In the genomic region with DNA sequence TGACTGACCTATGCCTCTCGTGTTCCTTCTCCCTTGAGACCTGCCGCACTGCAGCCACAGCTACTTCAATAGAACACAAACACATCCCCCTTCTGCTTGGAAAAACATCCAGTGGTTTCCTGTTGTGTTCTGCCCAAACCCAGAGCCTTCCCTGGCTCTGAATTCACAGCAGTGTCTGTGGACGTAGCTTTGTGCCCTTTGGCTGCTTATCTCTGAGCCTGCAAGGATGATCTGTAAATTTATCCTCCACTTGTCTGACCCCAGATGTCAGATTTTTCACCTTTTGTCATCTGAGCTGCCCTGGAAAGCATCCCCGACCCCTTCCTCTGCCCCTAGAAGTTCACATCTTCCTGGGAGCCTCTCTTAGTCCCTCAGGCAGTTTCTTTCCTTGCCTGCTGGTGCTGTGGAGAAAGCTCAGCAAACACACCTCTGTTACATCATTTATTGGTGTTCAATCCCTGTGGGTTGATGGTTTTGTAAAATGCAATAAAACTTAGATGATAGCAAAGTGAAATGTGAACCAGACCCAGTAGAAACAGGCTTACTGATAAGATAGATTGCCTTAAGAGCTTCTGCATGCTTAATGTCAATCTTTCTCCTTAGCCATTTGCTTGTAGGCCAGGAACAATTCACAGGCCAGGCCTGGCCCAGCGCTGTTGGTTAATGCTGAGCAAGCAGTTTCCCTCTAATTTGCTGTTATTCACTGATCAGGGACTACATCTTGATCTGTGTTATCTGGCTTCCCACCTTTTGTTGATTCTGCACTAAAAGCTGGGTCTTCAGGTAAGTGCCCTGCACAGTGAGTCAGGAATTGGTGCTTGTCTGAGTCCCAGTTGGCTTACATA, we compare ENCODE assay signal across 19 mouse cellular contexts. TPM values are rescaled to one million over a fixed set of nuclear protein-coding genes. Genes with fewer than 3 reads are reported as not detected.
DNase-seq lines count a peak whose midpoint lies in the region; ATAC-seq lines count a peak whose summit lies in the region.
"Had no signal": no experiment of that assay in that cellular context is flagged by ENCODE, and none has a peak within 500 bp of the region (broad histone marks: within the 10 kb centered on the region; RNA-seq: fewer than 3 reads in every experiment).

No protein-coding gene starts in this region.

- no peak for DNase-seq in forebrain, embryonic 11.5 days (ENCODE audit: low spot score)
- DNase-seq in limb, embryonic 10.5 days (ENCODE audit: low spot score), result no peak
- peak; percentile 66 for DNase-seq in yolk sac, embryonic 10.5 days (ENCODE audit: low spot score)
- no peak for DNase-seq in spleen, postnatal 36 days (ENCODE audit: low spot score in 2 of 2)
- DNase-seq: cerebellum, adult 8-10 months; heart, adult 18-20 months; heart, postnatal 10 days; kidney, postnatal 25 days; lung, postnatal 10 days; thymus, postnatal 25 days had no signal

- no peak overlapping the region for H3K9ac ChIP-seq in forebrain, embryonic 13.5 days
- H3K9ac ChIP-seq in forebrain, embryonic 11.5 days (ENCODE audit: low read length), result no peak overlapping the region
- no peak overlapping the region for H3K9ac ChIP-seq in limb, embryonic 12.5 days (replicated peaks)
- no peak overlapping the region for H3K9ac ChIP-seq in forebrain, embryonic 16.5 days (replicated peaks; ENCODE audit: low read depth, low read length)
- H3K9ac ChIP-seq: limb, embryonic 13.5 days; liver, embryonic 15.5 days had no signal

- WGBS in forebrain, embryonic 13.5 days, result 60% methylated on average over 5 of the region's 5 CpGs
- 51% methylated on average over 5 of the region's 5 CpGs for WGBS in forebrain, embryonic 11.5 days
- WGBS in limb, embryonic 12.5 days, result 24% methylated on average over 5 of the region's 5 CpGs
- WGBS in limb, embryonic 10.5 days, result 27% methylated on average over 5 of the region's 5 CpGs
- WGBS in forebrain, embryonic 16.5 days, result 59% methylated on average over 5 of the region's 5 CpGs

- H3K4me2 ChIP-seq in forebrain, embryonic 13.5 days, result no peak overlapping the region
- no peak overlapping the region for H3K4me2 ChIP-seq in forebrain, embryonic 11.5 days (ENCODE audit: low read depth, low read length, severe bottlenecking)
- no peak overlapping the region for H3K4me2 ChIP-seq in limb, embryonic 12.5 days
- H3K4me2 ChIP-seq in forebrain, embryonic 16.5 days (ENCODE audit: low read length), result no peak overlapping the region
- H3K4me2 ChIP-seq: limb, embryonic 13.5 days; liver, embryonic 15.5 days had no signal

- no peaks in the 10 kb centered on the region for H3K27me3 ChIP-seq in forebrain, embryonic 13.5 days
- H3K27me3 ChIP-seq in forebrain, embryonic 11.5 days (ENCODE audit: control insufficient read depth, insufficient read depth, low read length), result no peaks in the 10 kb centered on the region
- H3K27me3 ChIP-seq in limb, embryonic 12.5 days, result no peaks in the 10 kb centered on the region
- H3K27me3 ChIP-seq in limb, embryonic 10.5 days (ENCODE audit: low read depth, poor library complexity, severe bottlenecking), result no peaks in the 10 kb centered on the region
- H3K27me3 ChIP-seq in forebrain, embryonic 16.5 days (replicated peaks; ENCODE audit: control insufficient read depth, insufficient read depth, low read length), result no peaks in the 10 kb centered on the region
- H3K27me3 ChIP-seq: limb, embryonic 13.5 days; liver, embryonic 15.5 days; megakaryocyte, embryonic 14.5 days had no signal

- no peaks in the 10 kb centered on the region for H3K36me3 ChIP-seq in forebrain, embryonic 13.5 days (ENCODE audit: poor library complexity, severe bottlenecking)
- H3K36me3 ChIP-seq in forebrain, embryonic 11.5 days (ENCODE audit: control insufficient read depth, insufficient read depth, low read length), result no peaks in the 10 kb centered on the region
- H3K36me3 ChIP-seq in limb, embryonic 12.5 days, result no peaks in the 10 kb centered on the region
- no peaks in the 10 kb centered on the region for H3K36me3 ChIP-seq in limb, embryonic 10.5 days
- H3K36me3 ChIP-seq in forebrain, embryonic 16.5 days (ENCODE audit: control insufficient read depth, insufficient read depth), result no peaks in the 10 kb centered on the region
- H3K36me3 ChIP-seq: limb, embryonic 13.5 days; liver, embryonic 15.5 days had no signal

- H3K27ac ChIP-seq in forebrain, embryonic 13.5 days, result peak overlapping the region; percentile 35
- H3K27ac ChIP-seq in forebrain, embryonic 11.5 days (ENCODE audit: low read depth, low read length), result no peak overlapping the region; the same call in 1 of the 2 replicates
- 0 out of 2 replicates have a peak overlapping the region, but pooled peaks have one; percentile 2 for H3K27ac ChIP-seq in limb, embryonic 12.5 days
- H3K27ac ChIP-seq in limb, embryonic 10.5 days, result no peak overlapping the region
- H3K27ac ChIP-seq in forebrain, embryonic 16.5 days (ENCODE audit: low read length), result peak overlapping the region; percentile 11; the same call in 1 of the 2 replicates
- H3K27ac ChIP-seq: limb, embryonic 13.5 days; liver, embryonic 15.5 days had no signal

- H3K4me1 ChIP-seq in forebrain, embryonic 13.5 days, result peaks cover 71% of the 10 kb centered on the region
- peaks cover 17% of the 10 kb centered on the region for H3K4me1 ChIP-seq in forebrain, embryonic 11.5 days (replicated peaks; ENCODE audit: control insufficient read depth, insufficient read depth, low read length)
- peaks cover 28% of the 10 kb centered on the region for H3K4me1 ChIP-seq in limb, embryonic 12.5 days (replicated peaks)
- H3K4me1 ChIP-seq in limb, embryonic 10.5 days, result peaks cover 15% of the 10 kb centered on the region
- peaks cover 27% of the 10 kb centered on the region for H3K4me1 ChIP-seq in forebrain, embryonic 16.5 days (replicated peaks; ENCODE audit: control insufficient read depth, insufficient read depth, low read length)
- H3K4me1 ChIP-seq: liver, embryonic 15.5 days; megakaryocyte, embryonic 14.5 days had no signal

- no peak for ATAC-seq in forebrain, embryonic 13.5 days
- no peak for ATAC-seq in forebrain, embryonic 11.5 days (replicated peaks; ENCODE audit: low FRiP score)
- ATAC-seq in limb, embryonic 12.5 days (ENCODE audit: insufficient number of reproducible peaks, insufficient read depth, low FRiP score, low TSS enrichment, low read depth), result no peak
- ATAC-seq in forebrain, embryonic 16.5 days, result no peak
- ATAC-seq in CD4-positive, CD25-positive, alpha-beta regulatory T cell, adult 4 months, result no peak
- ATAC-seq: inflammation-experienced regulatory T-cells, adult 6 months had no signal

- H3K4me3 ChIP-seq in forebrain, embryonic 13.5 days, result no peak overlapping the region
- H3K4me3 ChIP-seq in forebrain, embryonic 11.5 days (ENCODE audit: low read depth, low read length), result no peak overlapping the region
- no peak overlapping the region for H3K4me3 ChIP-seq in limb, embryonic 12.5 days (replicated peaks)
- H3K4me3 ChIP-seq in limb, embryonic 10.5 days, result no peak overlapping the region
- H3K4me3 ChIP-seq in forebrain, embryonic 16.5 days (replicated peaks; ENCODE audit: low read length), result no peak overlapping the region
- H3K4me3 ChIP-seq: erythroblast, embryonic 14.5 days; limb, embryonic 13.5 days; liver, embryonic 15.5 days; megakaryocyte, embryonic 14.5 days had no signal

- H3K9me3 ChIP-seq in forebrain, embryonic 13.5 days (replicated peaks), result no peaks in the 10 kb centered on the region
- no peaks in the 10 kb centered on the region for H3K9me3 ChIP-seq in forebrain, embryonic 11.5 days (ENCODE audit: control insufficient read depth, low read length)
- H3K9me3 ChIP-seq in limb, embryonic 12.5 days, result no peaks in the 10 kb centered on the region
- H3K9me3 ChIP-seq in limb, embryonic 10.5 days (replicated peaks), result no peaks in the 10 kb centered on the region
- no peaks in the 10 kb centered on the region; the same call in 1 of the 2 replicates for H3K9me3 ChIP-seq in forebrain, embryonic 16.5 days (ENCODE audit: control insufficient read depth, low read length)
- H3K9me3 ChIP-seq: limb, embryonic 13.5 days; liver, embryonic 15.5 days had no signal

RNA-seq across cellular contexts. Expression of gene Igsf11, which starts 51.5 kb away (rescaled TPM):
- polyA plus RNA-seq in forebrain, embryonic 13.5 days (2015; fragmentation: Nextera tagmentation; extraction: Ambion mirVana), result 3.6 and 4.6 TPM in 2 replicates
- polyA plus RNA-seq in forebrain, embryonic 11.5 days (2014; fragmentation: Nextera tagmentation; extraction: Ambion mirVana), result 4.1 and 4.5 TPM in 2 replicates
- 1.1 and 1.2 TPM in 2 replicates for polyA plus RNA-seq in limb, embryonic 12.5 days (2016; fragmentation: Nextera tagmentation; extraction: Ambion mirVana)
- polyA plus RNA-seq in limb, embryonic 10.5 days (2016; fragmentation: Nextera tagmentation; extraction: Ambion mirVana), result 0.15 and 0.56 TPM in 2 replicates
- 2.8 and 3.2 TPM in 2 replicates for polyA plus RNA-seq in forebrain, embryonic 16.5 days (2015; fragmentation: Nextera tagmentation; extraction: Ambion mirVana)
- not detected for polyA plus RNA-seq in CD4-positive, CD25-positive, alpha-beta regulatory T cell, adult 4 months (2017; shearing (Covaris generic))
- polyA plus RNA-seq: erythroblast, embryonic 14.5 days; inflammation-experienced regulatory T-cells, adult 6 months had no signal

Comparison
In these comparisons a context has a peak if more than half of its experiments do, and no peak if none do; other contexts are left out.
1. H3K27ac ChIP-seq: peak in forebrain, embryonic 13.5 days (single experiment), limb, embryonic 12.5 days (single experiment) and forebrain, embryonic 16.5 days (single experiment); none in forebrain, embryonic 11.5 days (single experiment) and limb, embryonic 10.5 days (single experiment).